Comparison of ENCODE assay signal across 10 mouse cellular contexts in genomic region chr1:155108412-155108811, GRCm38 (mm10). TPM values are rescaled to one million over a fixed set of nuclear protein-coding genes. Genes with fewer than 3 reads are reported as not detected.
DNase-seq lines count a peak whose midpoint lies in the region; ATAC-seq and TF ChIP-seq lines count a peak whose summit lies in the region.
"Had no signal": no experiment of that assay in that cellular context is flagged by ENCODE, and none has a peak within 500 bp of the region (broad histone marks: within the 10 kb centered on the region; RNA-seq: fewer than 3 reads in every experiment).

No protein-coding gene starts in this region.

- WGBS in heart, postnatal 0 days: 55% methylated on average over 4 of the region's 4 CpGs
- WGBS in stomach, embryonic 16.5 days: 31% methylated on average over 4 of the region's 4 CpGs

- peak overlapping the region; percentile 18; the same call in 1 of the 2 replicates for H3K9ac ChIP-seq in heart, postnatal 0 days (replicated peaks; ENCODE audit: low read depth, low read length)
- H3K9ac ChIP-seq in stomach, embryonic 16.5 days (ENCODE audit: low read length): no peak overlapping the region

- no peak for ATAC-seq in megakaryocyte, adult 5-6 weeks (ENCODE audit: poor library complexity, severe bottlenecking)
- peak; percentile 43; the same call in 1 of the 2 replicates for ATAC-seq in heart, postnatal 0 days (ENCODE audit: insufficient read depth, low read depth)
- peak; percentile 30; the same call in 1 of the 2 replicates for ATAC-seq in stomach, embryonic 16.5 days (ENCODE audit: insufficient read depth, low FRiP score)
- no peak for ATAC-seq in erythroid progenitor cell, adult 5-6 weeks (replicated peaks; ENCODE audit: low FRiP score, poor library complexity, severe bottlenecking)

- TF ChIP-seq CTCF in heart, postnatal 0 days (IDR thresholded peaks at IDR 0.05; ENCODE audit: low read depth): no peak

- peaks cover 47% of the 10 kb centered on the region for H3K4me1 ChIP-seq in megakaryocyte, embryonic 14.5 days
- H3K4me1 ChIP-seq in heart, postnatal 0 days (ENCODE audit: control insufficient read depth, insufficient read depth): peaks cover 25% of the 10 kb centered on the region
- peaks cover 19% of the 10 kb centered on the region for H3K4me1 ChIP-seq in stomach, embryonic 16.5 days (ENCODE audit: control insufficient read depth, insufficient read depth, low read length)

- no peak overlapping the region for H3K4me2 ChIP-seq in heart, postnatal 0 days (ENCODE audit: low read depth, low read length)
- 0 out of 2 replicates have a peak overlapping the region, but pooled peaks have one; percentile 34 for H3K4me2 ChIP-seq in stomach, embryonic 16.5 days (ENCODE audit: low read depth, low read length)

- H3K4me3 ChIP-seq in megakaryocyte, embryonic 14.5 days (replicated peaks): peak overlapping the region; percentile 64
- no peak overlapping the region for H3K4me3 ChIP-seq in heart, postnatal 0 days (ENCODE audit: low read depth, low read length)
- H3K4me3 ChIP-seq in stomach, embryonic 16.5 days (replicated peaks; ENCODE audit: low read length): no peak overlapping the region

- H3K36me3 ChIP-seq in megakaryocyte, embryonic 14.5 days (replicated peaks; ENCODE audit: low read length): no peaks in the 10 kb centered on the region
- no peaks in the 10 kb centered on the region for H3K36me3 ChIP-seq in heart, postnatal 0 days (replicated peaks; ENCODE audit: control insufficient read depth, insufficient read depth, low read length)
- no peaks in the 10 kb centered on the region for H3K36me3 ChIP-seq in stomach, embryonic 16.5 days (ENCODE audit: control insufficient read depth, insufficient read depth, low read length)

- H3K9me3 ChIP-seq in megakaryocyte, embryonic 14.5 days: no peaks in the 10 kb centered on the region
- no peaks in the 10 kb centered on the region for H3K9me3 ChIP-seq in heart, postnatal 0 days (replicated peaks; ENCODE audit: control insufficient read depth, low read length)
- H3K9me3 ChIP-seq in stomach, embryonic 16.5 days (replicated peaks; ENCODE audit: control insufficient read depth, low read length): no peaks in the 10 kb centered on the region

- H3K27me3 ChIP-seq in megakaryocyte, embryonic 14.5 days (replicated peaks): peaks cover 22% of the 10 kb centered on the region
- H3K27me3 ChIP-seq in heart, postnatal 0 days (ENCODE audit: control insufficient read depth, insufficient read depth, low read length): no peaks in the 10 kb centered on the region
- no peaks in the 10 kb centered on the region for H3K27me3 ChIP-seq in stomach, embryonic 16.5 days (ENCODE audit: control insufficient read depth, insufficient read depth, low read length)

- H3K27ac ChIP-seq in heart, postnatal 0 days (ENCODE audit: low read depth): peak overlapping the region; percentile 70
- H3K27ac ChIP-seq in stomach, embryonic 16.5 days (ENCODE audit: low read length): 0 out of 2 replicates have a peak overlapping the region, but pooled peaks have one; percentile 25

- DNase-seq in adrenal gland, postnatal 14 days: peak; percentile 44
- DNase-seq in adrenal gland, adult 18-20 months (ENCODE audit: low spot score in 2 of 2): no peak
- DNase-seq in heart, postnatal 0 days (ENCODE audit: low spot score): peak; percentile 61
- no peak for DNase-seq in spleen, adult 18-20 months
- DNase-seq: adrenal gland, adult 8-10 months; gastrocnemius, postnatal 36 days had no signal

- TF ChIP-seq EP300 in heart, postnatal 0 days (IDR thresholded peaks at IDR 0.05; ENCODE audit: low read depth): no peak

RNA-seq across cellular contexts. Expression of gene Ier5, which starts 9.0 kb away (rescaled TPM):
- total RNA-seq in adrenal gland, postnatal 14 days (2021): 11.1 and 12.9 TPM in 2 replicates
- total RNA-seq in adrenal gland, adult 18-20 months (2021): 10 to 100 TPM in 1 of 2 experiments, 1 to 10 TPM in 1; 9.4 to 15.5 TPM
- 33.6 and 49.8 TPM in 2 replicates for polyA plus RNA-seq in megakaryocyte, embryonic 14.5 days (2012; ENCODE audit: insufficient read depth, low replicate concordance)
- total RNA-seq in megakaryocyte, adult 5-6 weeks (2015): 58.4 and 62.3 TPM in 2 replicates
- 35.4 and 38.3 TPM in 2 replicates for total RNA-seq in megakaryocyte, adult 5-6 weeks (2017)
- total RNA-seq in heart, postnatal 0 days (2014; rRNA removed; ENCODE audit: low replicate concordance): 50.4 and 56.2 TPM in 2 replicates
- polyA plus RNA-seq in heart, postnatal 0 days (2015; fragmentation: Nextera tagmentation; extraction: Ambion mirVana): 3.1 and 3.9 TPM in 2 replicates
- polyA plus RNA-seq in stomach, embryonic 16.5 days (2015; fragmentation: Nextera tagmentation; extraction: Ambion mirVana): 2.0 and 2.5 TPM in 2 replicates
- total RNA-seq in erythroid progenitor cell, adult 5-6 weeks (2015; ENCODE audit: low replicate concordance): 13.7 and 15.9 TPM in 2 replicates
- 11.3 and 13.9 TPM in 2 replicates for total RNA-seq in erythroid progenitor cell, adult 5-6 weeks (2017; ENCODE audit: low replicate concordance)

RNA-seq across cellular contexts. Expression of gene Mr1, which starts 38.2 kb away (rescaled TPM):
- 13.8 and 17.2 TPM in 2 replicates for total RNA-seq in adrenal gland, postnatal 14 days (2021)
- total RNA-seq in adrenal gland, adult 18-20 months (2021): 10 to 100 TPM; 24.9 to 32.1 TPM
- 1.1 TPM in 1 of 2 replicates, not detected in the other for polyA plus RNA-seq in megakaryocyte, embryonic 14.5 days (2012; ENCODE audit: insufficient read depth, low replicate concordance)
- 4.5 TPM in 2 replicates for total RNA-seq in megakaryocyte, adult 5-6 weeks (2015)
- total RNA-seq in megakaryocyte, adult 5-6 weeks (2017): 3.0 and 4.6 TPM in 2 replicates
- total RNA-seq in heart, postnatal 0 days (2014; rRNA removed; ENCODE audit: low replicate concordance): 8.2 and 16.1 TPM in 2 replicates
- polyA plus RNA-seq in heart, postnatal 0 days (2015; fragmentation: Nextera tagmentation; extraction: Ambion mirVana): 6.5 and 7.2 TPM in 2 replicates
- 8.4 and 9.1 TPM in 2 replicates for polyA plus RNA-seq in stomach, embryonic 16.5 days (2015; fragmentation: Nextera tagmentation; extraction: Ambion mirVana)
- 2.1 TPM in 1 of 2 replicates, not detected in the other for total RNA-seq in erythroid progenitor cell, adult 5-6 weeks (2015; ENCODE audit: low replicate concordance)
- total RNA-seq in erythroid progenitor cell, adult 5-6 weeks (2017; ENCODE audit: low replicate concordance): 1.1 and 2.4 TPM in 2 replicates

RNA-seq across cellular contexts. Expression of gene Stx6, which starts 50.1 kb away (rescaled TPM):
- total RNA-seq in adrenal gland, postnatal 14 days (2021): 48.4 and 59.5 TPM in 2 replicates
- 10 to 100 TPM; 49.2 to 53.5 TPM for total RNA-seq in adrenal gland, adult 18-20 months (2021)
- polyA plus RNA-seq in megakaryocyte, embryonic 14.5 days (2012; ENCODE audit: insufficient read depth, low replicate concordance): 110 and 143 TPM in 2 replicates
- total RNA-seq in megakaryocyte, adult 5-6 weeks (2015): 12.8 and 18.0 TPM in 2 replicates
- 34.8 and 36.4 TPM in 2 replicates for total RNA-seq in megakaryocyte, adult 5-6 weeks (2017)
- total RNA-seq in heart, postnatal 0 days (2014; rRNA removed; ENCODE audit: low replicate concordance): 56.6 and 59.4 TPM in 2 replicates
- polyA plus RNA-seq in heart, postnatal 0 days (2015; fragmentation: Nextera tagmentation; extraction: Ambion mirVana): 36.3 and 39.6 TPM in 2 replicates
- polyA plus RNA-seq in stomach, embryonic 16.5 days (2015; fragmentation: Nextera tagmentation; extraction: Ambion mirVana): 45.7 and 49.4 TPM in 2 replicates
- total RNA-seq in erythroid progenitor cell, adult 5-6 weeks (2015; ENCODE audit: low replicate concordance): 5.0 and 5.4 TPM in 2 replicates
- 1.8 and 3.3 TPM in 2 replicates for total RNA-seq in erythroid progenitor cell, adult 5-6 weeks (2017; ENCODE audit: low replicate concordance)

Comparison
In these comparisons a context has a peak if more than half of its experiments do, and no peak if none do; other contexts are left out.
1. DNase-seq: peak in adrenal gland, postnatal 14 days (single experiment) and heart, postnatal 0 days (single experiment); none in adrenal gland, adult 18-20 months (0 of 2) and spleen, adult 18-20 months (0 of 2).
2. ATAC-seq: peak in heart, postnatal 0 days (single experiment) and stomach, embryonic 16.5 days (single experiment); none in megakaryocyte, adult 5-6 weeks (single experiment) and erythroid progenitor cell, adult 5-6 weeks (single experiment).